Mouse (Mus musculus) right cerebral cortex, postnatal 14 days (tissue): ENCODE measurements around the gene Vash1.

Experiments
- DNase-seq: peaks from one replicate; pipeline ENCODE4 v3.0.0; 2022

The Vash1 gene

DNA sequence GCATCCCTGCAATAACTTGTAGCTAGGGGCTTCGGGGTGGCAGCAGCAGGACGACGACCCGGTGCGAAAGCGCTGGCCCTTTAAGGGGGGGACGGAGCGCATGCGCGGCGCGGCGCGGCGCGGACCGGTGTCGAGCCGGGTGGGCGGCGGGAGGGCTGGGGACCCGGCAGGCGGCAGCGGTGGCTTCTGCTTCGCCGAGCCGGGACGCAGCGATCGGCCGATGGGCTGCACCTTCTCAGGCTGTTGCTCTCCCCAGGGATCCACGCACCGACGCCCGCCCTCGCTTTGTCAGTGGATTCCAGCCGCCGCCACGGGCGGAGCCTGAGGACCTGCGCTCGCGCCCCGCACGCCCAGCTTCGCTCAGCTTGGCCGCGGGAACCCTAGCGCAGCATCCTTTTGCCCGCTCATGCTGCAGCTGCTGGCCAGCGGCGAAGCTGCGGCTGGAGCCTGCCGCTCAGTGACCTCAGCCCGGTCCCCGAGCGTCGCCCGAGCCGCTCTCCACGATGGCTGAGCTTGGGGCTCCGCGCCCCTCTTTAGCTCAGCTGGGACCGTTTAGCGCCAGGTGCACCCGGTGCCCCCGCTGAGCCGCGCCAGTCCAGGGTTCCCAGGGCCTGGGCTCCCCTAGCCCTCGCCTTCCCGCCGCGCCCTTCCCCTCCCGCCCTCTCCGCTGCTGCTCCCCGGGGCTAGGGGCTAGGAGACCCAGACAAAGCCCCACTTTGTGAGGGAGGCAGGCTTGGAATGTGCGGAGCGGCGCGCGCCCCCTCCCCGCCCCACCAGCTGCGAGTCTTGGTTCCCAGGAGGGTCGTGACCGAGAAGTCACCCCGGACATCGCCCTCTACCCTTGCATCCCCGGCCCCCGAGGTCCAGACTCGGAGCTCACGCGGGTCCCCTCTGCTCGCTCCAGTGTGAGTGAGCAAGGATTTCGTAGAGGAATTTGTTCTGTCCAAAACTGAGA lies at the start of gene Vash1:
Gene Vash1 (plus strand): TSS at position 110 of the 955 bp plus-strand sequence.
- DNase-seq: peak; percentile 79

- no peak for DNase-seq
These were observed 49.7 kb upstream of the Vash1 start for GRCm38 (mm10) chr12:86628783-86629172.

GRCm38 (mm10) chr12:86641763-86642162 lies 36.7 kb upstream of the Vash1 start:
- DNase-seq: peak; percentile 47

GRCm38 (mm10) chr12:86644512-86645273 lies 33.8 kb upstream of the Vash1 start:
- peak; percentile 21 for DNase-seq

DNA sequence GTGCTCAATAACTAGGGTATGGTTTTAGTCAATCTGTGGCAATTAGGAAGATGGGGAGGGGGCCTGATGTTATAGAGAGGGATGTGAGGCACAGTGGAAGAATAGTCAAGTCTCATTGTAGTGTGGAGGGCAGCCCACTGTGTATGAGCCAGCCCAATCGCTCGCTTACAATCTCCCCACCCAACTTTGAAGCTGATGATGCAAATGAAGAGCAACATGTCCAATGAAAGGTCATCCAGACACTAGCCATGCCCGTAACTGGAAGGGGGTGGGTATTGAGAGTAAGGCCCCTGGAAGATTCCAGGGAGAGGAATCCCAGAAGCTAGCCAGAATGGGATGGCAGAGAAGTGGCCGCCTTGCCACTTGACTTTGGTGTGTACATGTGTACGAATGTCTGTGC lies 33.0 kb upstream of the Vash1 start:
- no peak for DNase-seq

GRCm38 (mm10) chr12:86646831-86647230 lies 31.7 kb upstream of the Vash1 start:
- no peak for DNase-seq

- no peak for DNase-seq
These were observed 31.2 kb upstream of the Vash1 start for GRCm38 (mm10) chr12:86647279-86647678.

DNA sequence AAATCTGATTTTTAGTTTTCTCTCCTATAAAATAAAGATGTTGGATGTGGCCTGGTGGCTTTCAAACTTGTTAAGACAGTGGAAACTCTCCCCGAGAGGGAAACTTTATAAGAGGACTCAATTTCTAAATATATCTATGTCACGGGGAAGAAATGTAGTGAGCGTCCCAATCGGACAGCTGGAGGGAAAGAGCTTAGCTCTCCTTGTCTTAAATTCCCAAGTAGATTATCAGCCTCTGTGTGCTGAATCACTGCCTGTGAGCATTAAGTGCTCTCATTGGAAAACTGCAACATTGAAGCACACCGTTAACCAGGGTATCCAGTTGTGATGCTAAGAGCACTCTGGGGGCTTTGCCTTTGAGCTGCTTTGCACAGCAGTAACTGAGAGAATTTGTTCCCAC lies 30.8 kb upstream of the Vash1 start:
- no peak for DNase-seq

GRCm38 (mm10) chr12:86648489-86648888 lies 30.0 kb upstream of the Vash1 start:
- no peak for DNase-seq

GRCm38 (mm10) chr12:86651301-86651860 lies 27.1 kb upstream of the Vash1 start:
- DNase-seq: no peak

- peak; percentile 78 for DNase-seq
These were observed 25.9 kb upstream of the Vash1 start for GRCm38 (mm10) chr12:86652570-86653041.

GRCm38 (mm10) chr12:86659447-86659968 lies 19.0 kb upstream of the Vash1 start:
- peak; percentile 26 for DNase-seq

- no peak for DNase-seq
These were observed 18.0 kb upstream of the Vash1 start for GRCm38 (mm10) chr12:86660466-86660865.

- DNase-seq: no peak
These were observed 12.8 kb upstream of the Vash1 start for GRCm38 (mm10) chr12:86665656-86666055.

GRCm38 (mm10) chr12:86668404-86668803 lies 10.1 kb upstream of the Vash1 start:
- DNase-seq: no peak

GRCm38 (mm10) chr12:86672105-86672504 lies 6.4 kb upstream of the Vash1 start:
- no peak for DNase-seq

- DNase-seq: no peak
These were observed 6.0 kb upstream of the Vash1 start for GRCm38 (mm10) chr12:86672507-86672906.

- no peak for DNase-seq
These were observed 1.0 kb downstream of the Vash1 start for GRCm38 (mm10) chr12:86679546-86679930.

GRCm38 (mm10) chr12:86679991-86680491 lies 1.5 kb downstream of the Vash1 start:
- DNase-seq: no peak

DNA sequence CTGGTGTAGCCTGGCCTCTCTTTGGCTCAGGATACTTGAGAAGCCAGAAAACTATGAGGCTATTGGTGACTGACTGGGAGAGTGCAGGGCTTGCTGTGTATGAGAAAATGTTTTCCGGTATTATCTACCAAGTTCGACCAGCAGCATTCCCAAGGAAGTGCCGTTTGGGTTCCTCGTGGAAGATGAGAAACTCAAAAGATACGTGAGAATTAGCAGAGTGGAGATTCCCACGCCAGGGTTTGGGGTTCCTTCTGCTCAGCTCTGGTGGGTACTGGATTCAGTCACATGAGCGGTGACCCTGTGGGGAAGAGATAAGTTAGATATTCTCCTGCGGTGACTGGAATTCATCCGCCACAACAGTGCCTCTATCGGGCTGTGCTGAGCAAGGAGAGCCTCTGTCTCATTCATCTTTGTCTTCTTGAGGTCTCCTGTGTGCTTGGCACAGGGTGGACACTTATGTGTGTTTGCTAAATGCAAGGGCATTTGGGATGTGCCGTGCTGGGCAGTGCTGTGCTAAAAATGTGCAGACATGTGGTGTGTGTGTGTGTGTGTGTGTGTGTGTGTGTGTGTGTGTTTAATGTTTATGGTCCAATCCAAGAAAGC lies 2.2 kb downstream of the Vash1 start:
- no peak for DNase-seq

GRCm38 (mm10) chr12:86681626-86682025 lies 3.1 kb downstream of the Vash1 start:
- no peak for DNase-seq

GRCm38 (mm10) chr12:86682178-86682577 lies 3.7 kb downstream of the Vash1 start:
- DNase-seq: no peak
